Mouse (Mus musculus) kidney, adult 8-10 months (tissue): Measurements from ENCODE around the gene Fgfrl1.
"Not testable (repeated sequence)": the region's sequence is repeated elsewhere in the genome, so short reads cannot be mapped to it uniquely, and the experiment has no call there.

Experiments
- DNase-seq, 2 experiments: peaks; one replicate each; pipeline ENCODE4 v3.0.0; 2022

Gene Fgfrl1

DNA sequence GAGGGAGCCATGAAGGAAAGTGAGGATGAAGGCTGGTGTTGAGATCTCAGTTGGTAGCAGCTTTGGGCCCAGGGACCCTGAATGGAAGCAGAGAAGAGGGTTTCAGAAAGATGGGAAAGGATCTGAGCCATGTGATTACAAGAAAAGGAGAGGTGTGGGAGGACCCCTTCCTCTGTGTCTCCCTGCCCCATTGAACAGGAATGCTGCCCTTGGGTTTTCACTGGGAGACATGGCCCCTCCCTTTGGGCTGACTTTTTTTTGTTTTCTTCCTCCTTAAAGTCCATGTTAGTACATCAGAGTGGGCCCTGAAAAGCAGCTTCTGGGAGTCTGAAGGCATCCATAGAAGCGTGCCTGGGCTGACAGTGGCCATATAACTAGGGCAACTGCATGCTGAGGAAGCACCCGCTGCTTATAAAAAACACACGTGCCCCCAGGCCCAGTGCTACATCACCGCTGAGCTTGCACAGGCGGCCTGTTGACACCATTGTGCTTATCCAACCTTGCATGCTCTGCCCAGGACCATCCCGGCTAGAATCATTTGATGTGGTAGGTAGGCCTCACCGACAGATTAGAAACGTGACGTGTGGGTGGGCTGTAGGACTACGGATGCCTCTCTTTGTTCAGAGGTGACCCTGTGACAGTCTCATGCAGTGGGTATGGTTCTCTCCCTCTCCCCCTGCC, 9.3 kb downstream of the Fgfrl1 start:
- DNase-seq = no peak

GRCm38 (mm10) chr5:108703754-108704626, 11.8 kb downstream of the Fgfrl1 start:
- no peak for DNase-seq

DNA sequence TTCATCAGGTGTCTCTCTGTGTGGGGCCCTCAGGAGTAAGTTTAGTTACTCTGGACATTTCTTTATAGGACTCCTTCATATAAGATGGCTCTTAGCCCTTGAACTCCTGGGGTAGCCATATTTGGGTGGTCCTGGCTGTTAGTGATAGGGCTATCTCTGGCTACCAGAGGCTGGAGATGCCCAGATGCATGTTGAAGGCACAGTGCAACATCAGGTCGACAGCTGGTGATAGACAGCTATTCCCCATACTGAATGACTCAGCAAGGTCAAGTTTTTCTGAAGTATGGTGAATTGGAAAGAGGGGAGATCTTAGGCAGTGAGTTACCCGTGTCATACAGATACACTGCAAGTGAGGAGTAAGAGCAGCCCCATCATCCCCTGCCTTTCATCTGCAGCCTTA, 15.6 kb downstream of the Fgfrl1 start:
- no peak for DNase-seq

DNA sequence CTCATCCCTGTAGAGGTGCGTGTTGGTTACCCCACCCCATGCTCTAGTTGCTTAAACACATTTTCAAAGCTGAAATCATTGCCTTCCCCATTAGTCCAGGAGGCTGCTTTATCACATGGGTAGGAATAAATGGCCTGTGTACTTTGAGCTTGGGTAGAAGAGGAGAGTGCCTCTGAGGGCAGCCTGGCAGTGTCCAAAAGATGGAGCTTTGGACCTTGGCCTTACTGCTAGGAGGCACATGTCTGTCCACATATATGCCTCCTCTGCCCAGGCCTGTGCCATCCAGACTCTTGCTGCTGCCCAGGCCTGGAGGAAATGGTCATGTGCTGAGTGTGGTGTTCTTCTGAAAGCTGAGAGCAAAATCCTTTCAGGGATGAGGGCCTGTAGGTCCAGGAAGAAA, 16.2 kb downstream of the Fgfrl1 start:
- peak; percentile 71 to 85 for DNase-seq

DNA sequence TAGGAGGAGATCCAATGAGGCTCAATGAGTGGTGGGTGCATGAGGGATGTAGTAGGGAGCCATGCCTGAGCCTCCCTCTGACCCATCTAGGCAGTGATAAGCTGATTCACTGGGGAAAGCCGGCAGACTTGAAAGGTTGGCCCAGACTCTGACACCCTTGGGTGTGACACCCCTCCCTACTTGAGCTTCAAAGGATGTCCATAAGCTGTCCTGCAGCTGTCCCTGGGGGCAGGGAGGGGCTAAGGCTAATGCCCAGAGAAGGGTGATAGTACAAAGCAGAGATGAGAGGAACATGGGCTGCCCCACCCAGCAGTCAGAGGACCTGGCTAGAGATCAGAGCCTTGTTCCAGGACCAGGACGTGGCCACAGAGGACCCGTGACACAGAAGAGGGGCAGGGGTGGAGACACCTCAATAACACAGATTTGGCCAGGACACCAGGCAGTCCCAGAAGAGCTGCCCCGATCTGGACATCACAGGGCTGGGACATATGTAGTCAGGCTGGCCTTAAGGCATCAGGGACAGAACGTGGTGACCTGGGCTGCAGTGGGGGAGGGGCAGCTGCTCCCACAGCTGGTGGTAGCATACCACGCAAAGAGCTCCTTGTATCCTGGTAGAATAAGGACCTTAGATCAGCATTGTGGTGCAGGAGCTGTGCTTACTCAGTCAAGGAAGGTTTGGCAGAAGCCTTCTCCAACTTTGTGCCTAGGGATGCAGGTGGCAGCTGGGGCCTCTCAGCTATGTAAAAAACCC, 17.0 kb downstream of the Fgfrl1 start:
- DNase-seq = no peak

DNA sequence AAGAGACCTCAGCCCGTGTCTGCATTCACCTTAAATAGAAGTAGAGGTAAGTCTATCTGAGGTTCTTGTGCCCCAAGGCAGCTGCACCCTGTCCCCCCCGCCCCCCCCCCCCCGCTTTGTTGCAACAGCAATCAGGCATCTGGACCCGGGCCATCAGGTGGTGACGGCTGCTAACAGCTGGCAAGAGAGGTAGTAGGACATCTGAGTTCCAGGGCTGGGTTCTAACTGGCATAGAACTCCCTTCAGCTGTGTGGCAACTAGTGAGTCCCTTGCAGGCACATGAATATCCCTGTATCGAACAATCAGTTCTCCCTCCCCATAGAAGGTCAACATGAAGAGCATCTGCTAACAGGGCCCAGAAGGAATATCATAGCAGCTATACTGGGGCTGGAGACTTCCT, 19.8 kb downstream of the Fgfrl1 start:
- DNase-seq = no peak

DNA sequence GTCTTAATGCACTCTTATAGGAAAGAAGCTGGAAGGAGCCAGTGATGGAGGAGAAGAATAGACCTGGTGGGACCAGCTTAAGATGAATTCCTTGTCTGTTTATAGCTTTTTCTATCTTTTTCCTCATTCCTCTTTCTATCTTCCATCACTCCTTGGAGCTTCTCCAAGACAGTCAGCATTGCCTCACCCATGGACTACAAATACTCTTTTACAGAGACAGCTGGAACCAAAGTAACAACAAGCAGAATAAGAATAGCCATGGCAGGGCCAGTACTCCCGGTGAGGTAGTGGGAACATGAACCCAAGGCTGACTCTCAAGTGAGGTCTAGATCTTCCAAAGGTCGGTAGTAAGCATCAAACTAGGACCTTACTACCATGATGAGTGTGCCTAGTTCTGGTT, 20.9 kb downstream of the Fgfrl1 start:
- DNase-seq = no peak

DNA sequence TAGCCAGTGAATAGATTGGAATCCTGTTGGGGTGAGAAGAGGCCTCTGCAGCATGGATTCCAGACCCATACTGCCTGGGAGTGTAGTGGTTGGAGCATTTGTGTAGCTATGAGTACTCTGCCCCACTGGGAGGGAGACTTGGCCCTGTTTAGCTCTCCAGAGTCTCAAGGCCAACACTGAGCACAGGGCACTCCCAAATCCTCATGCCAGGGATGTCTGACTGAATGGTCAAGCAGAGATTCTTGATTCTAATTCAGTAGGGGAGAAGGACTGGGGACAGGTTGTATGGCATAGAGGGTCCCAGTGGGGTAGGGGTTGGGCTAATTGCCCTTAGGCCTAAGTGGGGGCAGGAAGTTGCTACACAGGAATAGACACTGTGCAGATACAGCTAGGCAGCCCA, 21.5 kb downstream of the Fgfrl1 start:
- DNase-seq = no peak

DNA sequence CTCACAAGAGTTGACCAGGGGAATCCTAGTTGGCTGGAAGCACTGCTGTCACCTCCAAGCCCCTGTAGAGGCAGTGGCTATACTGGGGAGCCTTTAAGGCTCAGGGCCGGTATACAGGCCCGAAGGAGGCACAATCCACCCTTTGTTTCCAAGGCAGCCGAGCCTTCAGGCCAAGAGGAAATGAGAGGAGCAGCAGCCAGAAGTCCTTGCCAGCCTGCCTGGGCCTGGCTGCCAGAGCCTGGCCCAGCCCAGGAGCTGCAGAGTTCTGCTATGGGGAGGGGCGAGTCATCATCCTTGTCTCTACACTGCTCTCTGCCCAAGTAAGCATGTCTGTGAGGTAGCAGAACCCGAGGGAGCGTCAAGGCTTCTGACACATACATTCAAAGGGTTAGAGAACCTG, 22.0 kb downstream of the Fgfrl1 start:
- no peak for DNase-seq

DNA sequence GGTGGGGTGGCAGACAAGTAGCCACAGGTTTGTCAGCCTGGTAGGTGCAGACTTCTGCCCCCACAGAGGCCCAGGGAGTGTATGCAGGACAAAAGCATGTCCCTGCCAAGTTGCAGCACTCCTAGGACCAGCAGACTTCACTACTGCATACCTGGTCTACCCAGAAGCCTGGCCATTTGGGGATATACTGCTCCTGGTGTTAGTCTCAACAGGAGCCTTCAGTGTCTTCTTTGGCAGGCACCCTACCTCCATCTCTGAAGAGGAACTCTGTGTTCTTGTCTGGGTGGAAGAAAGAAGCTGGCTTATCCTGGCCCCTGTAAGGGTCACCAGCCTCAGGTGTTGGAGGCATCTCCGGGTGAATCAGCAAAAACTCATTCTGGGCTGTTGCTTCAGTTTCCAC, 23.8 kb downstream of the Fgfrl1 start:
- DNase-seq = no peak

GRCm38 (mm10) chr5:108718051-108718450, 25.9 kb downstream of the Fgfrl1 start:
- no peak for DNase-seq

- DNase-seq = no peak
Measured at GRCm38 (mm10) chr5:108719761-108720160, 27.6 kb downstream of the Fgfrl1 start.

DNA sequence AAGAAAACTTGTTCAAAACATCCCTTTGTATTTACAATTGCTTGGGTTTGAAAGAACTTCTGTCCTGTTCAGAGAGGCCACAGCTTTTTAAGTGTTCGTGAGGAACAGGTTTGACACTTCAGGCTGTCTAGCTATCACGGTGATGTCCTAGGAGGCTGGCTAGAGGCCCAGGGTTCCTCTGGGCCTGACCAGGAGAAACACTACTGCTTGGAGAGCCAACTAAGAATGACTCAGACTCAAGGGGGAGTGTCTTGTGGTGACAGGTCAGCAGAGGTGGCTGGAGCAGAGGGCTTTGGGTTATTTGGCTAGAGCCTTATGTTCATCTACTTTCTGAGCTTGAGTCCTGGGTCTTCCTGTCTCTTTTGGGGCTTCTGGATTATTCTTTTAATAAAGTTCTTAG, 31.8 kb downstream of the Fgfrl1 start:
- no peak for DNase-seq

- DNase-seq = peak; percentile 63 to 86
Measured at GRCm38 (mm10) chr5:108726557-108727248, 34.5 kb downstream of the Fgfrl1 start.

DNA sequence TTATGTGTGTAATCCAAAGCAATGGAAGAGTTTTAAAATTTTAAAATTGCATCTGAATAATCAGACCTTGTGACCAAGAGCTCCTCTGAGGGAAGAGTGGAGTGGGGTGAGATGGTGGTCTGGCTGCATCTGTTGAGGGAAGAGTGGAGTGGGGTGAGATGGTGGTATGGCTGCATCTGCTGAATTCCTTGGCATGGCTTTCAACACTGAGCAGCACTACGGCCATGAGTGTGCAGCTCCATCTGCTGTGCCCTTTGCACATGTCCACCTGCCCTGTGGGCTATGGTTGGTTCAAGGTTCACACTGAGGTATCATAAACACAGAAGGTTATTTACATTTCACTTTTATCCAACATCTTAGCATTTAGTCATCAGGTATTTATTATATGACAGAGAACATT, 35.2 kb downstream of the Fgfrl1 start:
- no peak for DNase-seq

- no peak for DNase-seq
Measured at GRCm38 (mm10) chr5:108741844-108742243, 49.7 kb downstream of the Fgfrl1 start.

GRCm38 (mm10) chr5:108742596-108742995, 50.4 kb downstream of the Fgfrl1 start:
- no peak for DNase-seq

GRCm38 (mm10) chr5:108743856-108744255, 51.7 kb downstream of the Fgfrl1 start:
- no peak for DNase-seq

DNA sequence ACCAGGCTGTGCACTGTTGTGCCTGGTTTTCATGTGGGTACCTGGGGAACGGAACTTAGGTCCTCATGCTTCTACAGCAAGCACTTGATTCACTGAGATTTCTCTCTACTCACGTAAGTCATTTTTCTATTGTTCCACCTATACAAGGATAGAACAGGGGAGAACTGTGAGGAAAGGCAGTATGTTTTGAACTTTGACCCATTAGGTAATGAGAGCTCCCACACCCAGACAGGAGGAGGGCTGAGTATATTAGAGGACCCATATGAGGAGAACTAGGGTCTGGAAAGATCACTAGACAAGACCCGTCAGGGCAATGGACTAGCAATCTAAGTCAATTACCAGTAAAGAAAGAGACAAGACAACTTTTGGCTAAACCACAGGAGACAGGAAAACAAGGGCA, 52.4 kb downstream of the Fgfrl1 start:
- no peak for DNase-seq

DNA sequence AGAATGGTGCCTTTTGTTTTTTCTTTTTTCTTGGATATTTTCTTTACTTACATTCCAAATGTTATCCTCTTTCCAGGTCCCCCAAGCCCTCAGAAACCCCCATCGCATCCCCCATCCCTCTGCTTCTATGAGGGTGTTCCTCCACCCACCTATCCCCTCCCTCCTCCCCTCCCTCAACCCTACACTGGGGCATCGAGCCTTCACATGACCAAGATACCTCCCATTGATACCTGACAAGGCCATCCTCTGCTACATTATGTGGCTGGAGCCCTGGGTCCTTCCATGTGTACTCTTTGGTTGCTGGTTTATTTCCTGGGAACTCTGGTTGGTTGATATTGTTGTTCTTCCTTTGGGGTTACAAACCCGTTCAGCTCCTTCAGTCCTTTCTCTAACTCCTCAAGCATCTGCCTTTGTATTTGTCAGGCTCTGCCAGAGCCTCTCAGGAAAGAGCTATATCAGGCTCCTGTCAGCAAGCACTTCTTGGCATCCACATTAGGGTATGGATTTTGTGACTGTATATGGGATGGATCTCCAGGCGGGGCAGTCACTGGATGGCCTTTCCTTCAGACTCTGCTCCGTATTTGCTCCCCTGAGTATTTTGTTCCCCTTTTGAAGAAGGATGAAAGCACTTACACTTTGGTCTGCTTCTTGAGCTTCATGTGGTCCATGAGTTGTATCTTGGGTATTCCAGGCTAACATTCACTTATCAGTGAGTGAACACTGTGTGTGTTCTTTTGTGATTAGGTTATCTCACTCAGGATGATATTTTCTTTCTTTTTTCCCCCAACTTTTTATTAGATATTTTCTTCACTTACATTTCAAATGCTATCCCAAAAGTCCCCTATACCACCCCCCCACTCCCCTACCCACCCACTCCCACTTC, 58.4 kb downstream of the Fgfrl1 start:
- no peak for DNase-seq

DNA sequence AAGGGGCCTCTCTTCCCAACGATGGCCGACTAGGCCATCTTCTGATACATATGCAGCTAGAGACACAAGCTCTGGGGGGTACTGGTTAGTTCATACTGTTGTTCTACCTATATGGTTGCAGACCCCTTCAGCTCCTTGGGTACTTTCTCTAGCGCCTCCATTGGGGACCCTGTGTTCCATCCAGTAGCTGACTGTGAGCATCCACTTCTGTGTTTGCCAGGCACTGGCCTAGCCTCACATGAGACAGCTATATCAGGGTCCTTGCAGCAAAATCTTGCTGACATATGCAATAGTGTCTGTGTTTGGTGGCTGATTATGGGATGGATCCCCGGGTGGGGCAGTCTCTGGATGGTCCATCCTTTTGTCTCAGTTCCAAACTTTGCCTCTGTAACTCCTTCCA, 59.1 kb downstream of the Fgfrl1 start:
- DNase-seq = not testable (repeated sequence)
